Mouse (Mus musculus): ENCODE results near the gene Lime1. TPM values are rescaled to one million over a fixed set of nuclear protein-coding genes. Genes with fewer than 3 reads are reported as not detected.

Lime1 gene
- polyA plus RNA-seq, 1 experiment from 2014 or later = 12.0 TPM

DNA sequence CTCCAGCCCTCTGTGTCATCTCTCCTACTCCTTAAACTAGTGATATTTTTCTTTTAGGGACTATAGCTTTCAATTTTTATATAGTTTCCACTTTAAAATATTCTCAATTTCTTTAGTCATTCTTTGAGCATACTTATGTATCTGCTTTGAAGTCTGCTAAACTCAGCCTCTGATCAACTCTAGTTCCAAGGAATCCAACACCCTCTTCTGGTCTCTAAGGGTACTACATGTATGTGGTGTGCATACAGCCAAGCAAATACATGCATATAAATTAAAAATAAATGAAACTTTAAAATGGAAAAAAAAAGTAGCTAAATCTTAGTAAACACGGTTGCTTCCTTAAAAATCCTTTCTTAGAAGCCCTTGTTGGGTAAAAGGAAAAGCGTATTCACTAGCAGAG is 4.1 kb upstream of the Lime1 start:
- H3K9ac ChIP-seq = no peak overlapping the region

DNA sequence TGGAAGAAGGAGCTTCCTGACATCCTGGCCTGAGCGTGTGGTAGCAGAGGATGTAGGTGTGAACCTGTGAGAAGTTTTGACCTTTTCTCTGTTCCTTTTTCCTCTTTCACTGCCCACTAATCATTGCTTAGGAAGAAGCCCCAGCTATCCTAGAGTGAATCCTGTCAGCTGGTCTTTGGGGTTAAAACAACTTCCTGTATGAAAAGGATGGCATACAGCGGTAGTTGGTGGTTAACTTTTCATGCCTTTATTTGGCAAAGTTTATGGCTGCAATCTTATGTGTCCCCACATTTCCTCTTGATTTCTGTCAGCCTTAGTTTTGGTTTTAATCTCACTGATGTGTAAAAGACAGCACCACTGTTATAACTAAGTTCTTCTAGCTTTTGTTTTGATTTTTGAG is 2.6 kb upstream of the Lime1 start:
- no peaks in the 10 kb centered on the region for H3K4me1 ChIP-seq (replicated peaks)
- 61% methylated on average over 2 of the region's 2 CpGs for WGBS
- H3K36me3 ChIP-seq = peaks cover 30% of the 10 kb centered on the region
- H3K27ac ChIP-seq = no peak overlapping the region
- H3K27me3 ChIP-seq = no peaks in the 10 kb centered on the region
- no peak for ATAC-seq (replicated peaks; ENCODE audit: insufficient number of reproducible peaks, insufficient read depth, low FRiP score, low read depth)
- H3K9me3 ChIP-seq (replicated peaks) = no peaks in the 10 kb centered on the region
- H3K9ac ChIP-seq = no peak overlapping the region
- H3K4me2 ChIP-seq = no peak overlapping the region
- no peak overlapping the region for H3K4me3 ChIP-seq

More for the DNA sequence above, 4.1 kb upstream of the Lime1 start:
- H3K4me2 ChIP-seq = no peak overlapping the region
- WGBS = 88% methylated on average over 2 of the region's 2 CpGs
- no peak overlapping the region for H3K4me3 ChIP-seq
- no peaks in the 10 kb centered on the region for H3K4me1 ChIP-seq (replicated peaks)
- H3K27me3 ChIP-seq = no peaks in the 10 kb centered on the region
- H3K9me3 ChIP-seq (replicated peaks) = no peaks in the 10 kb centered on the region
- no peak for ATAC-seq (replicated peaks; ENCODE audit: insufficient number of reproducible peaks, insufficient read depth, low FRiP score, low read depth)
- peaks cover 27% of the 10 kb centered on the region for H3K36me3 ChIP-seq
- no peak overlapping the region for H3K27ac ChIP-seq

DNA sequence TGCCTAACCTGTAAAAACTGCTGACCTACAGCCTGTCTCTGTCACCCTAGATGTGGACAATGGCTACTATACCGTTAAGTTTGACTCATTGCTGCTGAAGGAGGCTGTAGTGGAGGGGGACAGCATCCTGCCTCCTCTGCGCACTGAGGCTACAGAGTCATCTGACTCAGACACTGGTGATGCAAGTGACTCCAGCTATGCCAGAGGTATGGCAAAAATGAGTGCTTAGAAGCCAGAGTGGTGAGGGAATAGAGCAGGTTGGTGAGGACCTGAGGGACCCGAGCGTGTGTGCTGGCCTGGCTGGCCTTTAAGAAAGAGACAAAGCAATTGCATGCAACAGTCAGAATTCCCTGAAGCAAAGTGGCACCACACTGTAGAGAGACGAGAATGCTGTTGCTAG is 1.2 kb upstream of the Lime1 start:
- Histone ChIP-seq H3K4me2 (no peak overlapping the region), H3K4me3 (no peak overlapping the region), H3K4me1 (replicated peaks) (no peaks in the 10 kb centered on the region), H3K27ac (no peak overlapping the region), H3K9ac (no peak overlapping the region), H3K9me3 (replicated peaks) (no peaks in the 10 kb centered on the region), H3K36me3 (peaks cover 41% of the 10 kb centered on the region), H3K27me3 (no peaks in the 10 kb centered on the region)
- no peak for ATAC-seq (replicated peaks; ENCODE audit: insufficient number of reproducible peaks, insufficient read depth, low FRiP score, low read depth)
- 86% methylated on average over 5 of the region's 5 CpGs for WGBS

DNA sequence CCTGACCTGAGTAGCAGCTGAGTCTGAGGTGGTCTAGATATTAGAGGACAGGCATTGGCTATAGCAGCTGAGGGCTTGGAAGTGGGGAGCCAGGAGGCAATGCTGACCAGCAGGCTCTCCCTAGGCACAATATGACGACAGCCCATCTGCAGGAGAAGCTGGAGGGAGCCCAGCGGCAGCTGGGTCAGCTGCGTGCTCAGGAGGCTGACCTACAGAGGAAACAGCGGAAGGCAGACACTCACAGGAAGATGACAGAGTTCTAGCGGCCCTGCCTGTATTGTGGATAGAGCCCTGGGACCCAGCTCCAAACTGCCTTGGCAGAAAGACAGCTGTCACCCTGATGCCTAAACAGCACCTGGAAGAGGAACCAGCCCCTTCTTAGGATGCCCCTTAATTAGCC is 373 bp downstream of the Lime1 start:
- H3K27ac ChIP-seq = no peak overlapping the region
- H3K27me3 ChIP-seq = no peaks in the 10 kb centered on the region
- peaks cover 6% of the 10 kb centered on the region; the same call in 1 of the 2 replicates for H3K4me1 ChIP-seq (replicated peaks)
- H3K9me3 ChIP-seq (replicated peaks) = no peaks in the 10 kb centered on the region
- no peak overlapping the region for H3K4me2 ChIP-seq
- no peak overlapping the region for H3K9ac ChIP-seq
- no peak overlapping the region for H3K4me3 ChIP-seq
- 75% methylated on average over 5 of the region's 5 CpGs for WGBS
- H3K36me3 ChIP-seq = peaks cover 46% of the 10 kb centered on the region
- no peak for ATAC-seq (replicated peaks; ENCODE audit: insufficient number of reproducible peaks, insufficient read depth, low FRiP score, low read depth)

DNA sequence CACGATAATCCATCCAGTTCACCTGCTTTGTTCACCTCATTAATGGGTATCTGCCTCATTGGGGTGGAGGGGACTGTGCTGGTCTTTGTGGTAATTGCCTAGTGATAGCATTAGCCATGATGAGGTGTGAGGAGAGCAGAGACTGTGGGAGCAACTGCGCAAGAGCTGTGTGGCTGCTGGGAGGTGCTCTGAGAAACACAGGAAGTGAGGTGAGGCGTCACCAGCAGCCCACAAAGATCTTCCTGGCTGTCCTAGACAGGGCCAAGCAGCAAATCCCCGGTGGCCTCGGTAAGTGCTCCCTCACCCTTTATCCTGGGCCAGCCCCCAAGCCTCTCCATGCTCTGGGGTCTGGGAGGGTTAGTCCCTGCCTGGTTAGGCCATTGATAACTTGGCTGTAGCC is 1.2 kb downstream of the Lime1 start:
- 86% methylated on average over 5 of the region's 5 CpGs for WGBS
- H3K4me2 ChIP-seq = no peak overlapping the region
- H3K27ac ChIP-seq = no peak overlapping the region
- H3K9me3 ChIP-seq (replicated peaks) = no peaks in the 10 kb centered on the region
- H3K9ac ChIP-seq = no peak overlapping the region
- no peak overlapping the region for H3K4me3 ChIP-seq
- peaks cover 9% of the 10 kb centered on the region; the same call in 1 of the 2 replicates for H3K4me1 ChIP-seq (replicated peaks)
- no peaks in the 10 kb centered on the region for H3K27me3 ChIP-seq
- no peak for ATAC-seq (replicated peaks; ENCODE audit: insufficient number of reproducible peaks, insufficient read depth, low FRiP score, low read depth)
- peaks cover 49% of the 10 kb centered on the region for H3K36me3 ChIP-seq

DNA sequence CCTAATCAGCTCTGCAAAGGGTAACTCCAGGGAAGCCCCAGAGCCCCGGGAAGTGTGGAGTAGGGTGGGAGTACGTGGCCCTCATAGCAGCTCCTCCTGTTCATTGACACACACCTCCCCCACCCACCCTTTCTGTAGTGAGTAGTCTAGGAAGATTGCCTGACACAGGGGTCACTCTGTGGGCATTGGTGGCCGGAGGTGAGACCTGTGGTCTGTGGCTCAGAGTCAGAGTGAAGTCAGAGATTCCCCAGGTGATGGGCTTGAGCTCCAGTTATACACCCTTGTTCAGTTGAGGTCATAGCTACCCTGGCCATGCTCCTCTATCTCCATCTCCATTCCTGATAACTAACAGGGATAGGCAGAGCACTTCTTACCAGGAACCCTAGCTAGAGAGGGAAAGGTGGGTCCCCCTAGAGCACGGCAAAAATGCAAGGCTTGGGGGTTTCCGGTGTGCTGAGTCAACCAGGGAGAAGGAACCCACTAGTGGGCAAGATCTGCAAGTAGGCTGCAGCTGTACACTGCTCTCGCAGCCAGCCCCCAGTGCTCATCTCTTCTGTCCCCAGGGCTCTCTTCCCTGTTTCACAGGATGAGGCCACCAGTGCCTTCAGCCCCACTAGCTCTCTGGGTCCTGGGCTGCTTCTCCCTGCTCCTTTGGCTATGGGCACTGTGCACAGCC is 1.9 kb downstream of the Lime1 start:
- Histone ChIP-seq H3K9ac (no peak overlapping the region), H3K9me3 (replicated peaks) (no peaks in the 10 kb centered on the region), H3K4me2 (no peak overlapping the region), H3K4me1 (replicated peaks) (peaks cover 12% of the 10 kb centered on the region; the same call in 1 of the 2 replicates), H3K27me3 (no peaks in the 10 kb centered on the region), H3K4me3 (no peak overlapping the region), H3K27ac (no peak overlapping the region), H3K36me3 (peaks cover 53% of the 10 kb centered on the region)
- ATAC-seq (replicated peaks; ENCODE audit: insufficient number of reproducible peaks, insufficient read depth, low FRiP score, low read depth) = no peak
- 89% methylated on average over 6 of the region's 6 CpGs for WGBS

DNA sequence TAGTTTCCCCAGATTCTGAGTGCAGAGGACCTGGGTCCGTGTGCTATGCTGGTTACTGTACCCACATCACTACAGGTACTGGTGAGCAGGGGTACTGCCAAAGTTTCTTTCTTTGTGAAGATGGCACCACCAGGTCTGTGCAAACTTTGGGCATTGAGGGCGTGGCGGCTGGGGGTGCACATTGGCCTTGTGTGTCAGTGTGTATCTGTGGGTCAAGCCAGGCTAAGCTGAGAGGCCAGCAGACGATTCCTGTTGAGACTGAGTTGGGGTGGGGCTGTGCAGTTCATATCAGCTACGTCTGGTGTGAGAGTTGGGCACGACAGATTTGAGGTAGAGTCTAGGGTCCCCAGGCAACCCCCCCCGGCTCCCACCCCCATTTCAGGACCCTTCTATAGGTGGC is 4.6 kb downstream of the Lime1 start:
- H3K27ac ChIP-seq = 0 out of 2 replicates have a peak overlapping the region, but pooled peaks have one; percentile 52
- peaks cover 12% of the 10 kb centered on the region; the same call in 1 of the 2 replicates for H3K4me1 ChIP-seq (replicated peaks)
- H3K9me3 ChIP-seq (replicated peaks) = no peaks in the 10 kb centered on the region
- no peak overlapping the region for H3K9ac ChIP-seq
- H3K36me3 ChIP-seq = peaks cover 45% of the 10 kb centered on the region
- ATAC-seq (replicated peaks; ENCODE audit: insufficient number of reproducible peaks, insufficient read depth, low FRiP score, low read depth) = no peak
- no peaks in the 10 kb centered on the region for H3K27me3 ChIP-seq
- H3K4me2 ChIP-seq = no peak overlapping the region
- 79% methylated on average over 7 of the region's 7 CpGs for WGBS
- no peak overlapping the region for H3K4me3 ChIP-seq

DNA sequence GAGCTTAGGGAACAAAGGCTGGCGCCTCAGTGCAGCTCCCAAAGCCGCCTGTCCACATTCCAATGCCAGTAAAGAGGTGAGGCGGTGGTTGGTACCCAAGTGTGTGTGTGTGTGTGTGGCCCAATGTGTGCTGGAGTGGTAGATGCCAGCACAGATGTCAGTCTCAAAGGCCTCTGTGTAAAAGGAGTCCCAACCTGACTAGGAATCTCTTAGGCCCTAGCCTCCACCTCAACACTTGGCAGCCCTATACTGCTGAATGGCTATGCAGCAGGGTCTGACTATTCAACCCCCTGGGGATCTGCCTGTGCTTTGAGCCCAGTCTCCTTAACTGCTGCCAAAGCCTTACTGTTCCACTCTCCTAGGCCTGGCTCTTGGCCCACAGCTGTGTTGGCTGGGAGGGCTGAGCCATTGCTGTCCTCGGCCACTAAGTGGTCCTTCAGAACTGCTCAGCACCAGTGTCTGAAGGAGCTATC is 5.1 kb downstream of the Lime1 start:
- no peak overlapping the region for H3K9ac ChIP-seq
- no peak overlapping the region for H3K4me2 ChIP-seq
- 71% methylated on average over 4 of the region's 4 CpGs for WGBS
- peak; percentile 56 for ATAC-seq (replicated peaks; ENCODE audit: insufficient number of reproducible peaks, insufficient read depth, low FRiP score, low read depth)
- no peaks in the 10 kb centered on the region for H3K9me3 ChIP-seq (replicated peaks)
- no peak overlapping the region for H3K4me3 ChIP-seq
- H3K27me3 ChIP-seq = no peaks in the 10 kb centered on the region
- H3K4me1 ChIP-seq (replicated peaks) = peaks cover 12% of the 10 kb centered on the region; the same call in 1 of the 2 replicates
- H3K36me3 ChIP-seq = peaks cover 40% of the 10 kb centered on the region
- H3K27ac ChIP-seq = peak overlapping the region; percentile 52; the same call in 1 of the 2 replicates

DNA sequence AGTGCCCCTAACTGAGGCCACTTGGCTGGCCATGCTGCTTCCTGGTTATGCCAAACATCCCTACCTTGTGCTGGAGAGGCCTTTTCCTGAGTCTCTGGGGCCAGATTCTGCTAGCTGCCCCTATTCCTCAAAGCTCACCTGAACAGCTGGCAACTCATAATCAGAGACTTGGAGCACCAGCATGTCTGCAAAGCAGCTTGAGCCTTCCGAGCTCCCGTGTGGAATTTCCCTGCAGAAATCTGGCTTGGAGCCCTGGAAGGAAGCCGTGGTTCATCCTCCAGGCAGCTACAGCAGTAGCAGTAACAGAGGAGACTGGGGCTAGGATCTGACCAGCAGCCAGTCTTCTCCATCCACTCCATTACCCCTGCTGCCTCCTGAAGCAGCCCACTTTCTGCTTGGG is 6.0 kb downstream of the Lime1 start:
- H3K9ac ChIP-seq = no peak overlapping the region
- peak overlapping the region; percentile 38; the same call in 1 of the 2 replicates for H3K27ac ChIP-seq
- no peak overlapping the region for H3K4me3 ChIP-seq
- H3K27me3 ChIP-seq = no peaks in the 10 kb centered on the region
- 59% methylated on average over 3 of the region's 3 CpGs for WGBS
- H3K36me3 ChIP-seq = peaks cover 31% of the 10 kb centered on the region; the same call in 1 of the 2 replicates
- no peaks in the 10 kb centered on the region for H3K9me3 ChIP-seq (replicated peaks)
- no peak overlapping the region for H3K4me2 ChIP-seq
- no peak for ATAC-seq (replicated peaks; ENCODE audit: insufficient number of reproducible peaks, insufficient read depth, low FRiP score, low read depth)
- peaks cover 12% of the 10 kb centered on the region; the same call in 1 of the 2 replicates for H3K4me1 ChIP-seq (replicated peaks)

DNA sequence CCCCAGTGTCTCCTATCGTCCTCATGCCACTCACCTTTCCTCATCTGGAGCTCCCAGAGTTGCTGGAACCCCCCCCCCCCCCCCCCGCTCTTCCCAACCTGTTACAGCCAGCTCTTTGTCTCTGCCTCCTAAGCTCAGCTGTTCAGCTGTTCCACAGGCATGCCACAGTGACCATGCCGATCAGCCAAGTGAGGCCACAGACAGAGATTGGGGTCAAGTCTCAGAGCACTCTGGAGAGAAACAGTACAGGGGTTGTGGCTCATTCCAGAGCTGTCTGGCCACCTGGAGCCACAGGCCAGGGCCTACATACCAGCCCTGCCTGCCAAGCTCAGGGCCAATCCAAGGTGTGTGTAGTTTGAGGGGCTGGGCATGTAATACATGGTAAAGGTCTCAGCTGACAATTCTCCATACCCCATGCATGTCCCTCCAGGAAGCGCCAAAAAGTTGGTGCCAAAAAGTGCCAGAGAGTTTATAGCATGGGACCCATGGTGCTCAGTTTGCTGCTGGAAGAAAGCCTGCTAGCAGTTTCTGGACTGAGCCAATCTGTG is 6.9 kb downstream of the Lime1 start:
- WGBS = 76% methylated on average over 3 of the region's 4 CpGs
- Histone ChIP-seq H3K9ac (no peak overlapping the region), H3K4me2 (no peak overlapping the region), H3K9me3 (replicated peaks) (no peaks in the 10 kb centered on the region), H3K4me1 (replicated peaks) (peaks cover 12% of the 10 kb centered on the region; the same call in 1 of the 2 replicates), H3K27ac (no peak overlapping the region), H3K27me3 (no peaks in the 10 kb centered on the region), H3K4me3 (no peak overlapping the region), H3K36me3 (peaks cover 29% of the 10 kb centered on the region; the same call in 1 of the 2 replicates)
- ATAC-seq (replicated peaks; ENCODE audit: insufficient number of reproducible peaks, insufficient read depth, low FRiP score, low read depth) = no peak

DNA sequence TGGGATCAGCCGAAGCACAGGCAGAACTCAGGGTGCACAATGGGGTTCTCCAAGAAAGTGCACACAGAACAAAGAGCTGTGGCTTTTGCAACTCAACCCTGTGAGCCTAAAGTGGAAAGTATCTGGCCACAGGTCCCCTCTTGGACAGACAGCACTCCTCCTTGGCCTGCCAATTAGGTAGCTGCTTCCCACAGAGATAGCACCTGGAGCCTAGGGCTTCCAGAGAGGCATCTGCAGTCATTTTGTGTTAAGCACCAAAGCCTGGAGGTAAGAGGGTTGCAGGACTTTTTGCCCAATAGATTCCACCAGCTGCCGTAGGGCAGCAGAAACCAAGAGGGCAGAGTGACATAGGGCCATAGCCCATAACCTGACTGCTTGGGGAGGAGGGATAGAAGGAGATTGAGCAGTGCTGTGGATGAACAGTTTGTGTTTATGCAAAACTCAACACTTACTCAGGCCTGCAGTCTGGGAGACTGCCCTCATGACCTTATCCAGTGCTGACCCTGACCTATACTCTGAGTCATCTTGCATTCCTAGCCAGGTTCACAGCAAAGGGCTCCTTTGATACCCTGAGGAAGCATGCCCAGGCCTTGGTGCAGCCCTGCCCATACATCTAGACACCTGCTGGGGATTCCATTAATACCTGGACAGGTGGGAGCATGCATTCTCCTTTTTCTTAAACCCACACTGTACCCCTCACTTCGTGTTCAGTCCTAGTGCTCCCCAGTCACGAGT is 10.4 kb downstream of the Lime1 start:
- Histone ChIP-seq H3K4me1 (replicated peaks) (peaks cover 6% of the 10 kb centered on the region), H3K9ac (no peak overlapping the region), H3K27me3 (no peaks in the 10 kb centered on the region), H3K4me3 (no peak overlapping the region), H3K9me3 (replicated peaks) (no peaks in the 10 kb centered on the region), H3K4me2 (no peak overlapping the region), H3K27ac (no peak overlapping the region), H3K36me3 (peaks cover 18% of the 10 kb centered on the region; the same call in 1 of the 2 replicates)
- ATAC-seq (replicated peaks; ENCODE audit: insufficient number of reproducible peaks, insufficient read depth, low FRiP score, low read depth) = no peak
- 83% methylated on average over 4 of the region's 4 CpGs for WGBS

All from heart, embryonic 15.5 days (tissue).